Mouse (Mus musculus) ovary, postnatal 14 days (tissue): ENCODE results near the gene Mlf2.

ENCODE experiments used
- DNase-seq: peaks from one replicate; pipeline ENCODE4 v3.0.0; 2022; ENCODE audit warnings: low spot score

Mlf2 gene

GRCm38 (mm10) chr6:124913214-124913613 lies 18.0 kb upstream of the Mlf2 start:
- no peak for DNase-seq

GRCm38 (mm10) chr6:124913721-124914285 lies 17.4 kb upstream of the Mlf2 start:
- no peak for DNase-seq

- DNase-seq, result no peak
These were observed 16.7 kb upstream of the Mlf2 start for GRCm38 (mm10) chr6:124914511-124914910.

- DNase-seq, result no peak
These were observed 15.8 kb upstream of the Mlf2 start for GRCm38 (mm10) chr6:124915160-124915941.

GRCm38 (mm10) chr6:124915942-124916694 lies 15.1 kb upstream of the Mlf2 start:
- no peak for DNase-seq

- peak; percentile 92 for DNase-seq
These were observed 14.3 kb upstream of the Mlf2 start for GRCm38 (mm10) chr6:124916695-124917517.

- peak; percentile 87 for DNase-seq
These were observed 13.5 kb upstream of the Mlf2 start for GRCm38 (mm10) chr6:124917518-124918330.

- DNase-seq, result no peak
These were observed 12.9 kb upstream of the Mlf2 start for GRCm38 (mm10) chr6:124918331-124918690.

- no peak for DNase-seq
These were observed 12.1 kb upstream of the Mlf2 start for GRCm38 (mm10) chr6:124918890-124919627.

GRCm38 (mm10) chr6:124919695-124920317 lies 11.4 kb upstream of the Mlf2 start, which contains the start of gene Ptms:
Ptms (minus strand) TSS chr6:124920103.
- peak; percentile 85 for DNase-seq

- DNase-seq, result no peak
These were observed 10.7 kb upstream of the Mlf2 start for GRCm38 (mm10) chr6:124920318-124921085.

- DNase-seq, result no peak
These were observed 9.6 kb upstream of the Mlf2 start for GRCm38 (mm10) chr6:124921539-124921938.

- DNase-seq, result no peak
These were observed 5.9 kb upstream of the Mlf2 start for GRCm38 (mm10) chr6:124925173-124925793.

- no peak for DNase-seq
These were observed 5.2 kb upstream of the Mlf2 start for GRCm38 (mm10) chr6:124925941-124926340.

GRCm38 (mm10) chr6:124930231-124930630 lies 955 bp upstream of the Mlf2 start:
- no peak for DNase-seq

GRCm38 (mm10) chr6:124931525-124932313 lies 533 bp downstream of the Mlf2 start:
- no peak for DNase-seq

- DNase-seq, result no peak
These were observed 1.1 kb downstream of the Mlf2 start for GRCm38 (mm10) chr6:124932314-124932695.

- DNase-seq, result no peak
These were observed 1.9 kb downstream of the Mlf2 start for GRCm38 (mm10) chr6:124933127-124933526.
